Mouse (Mus musculus): ENCODE measurements around the gene 9030612E09Rik. TPM values are rescaled to one million over a fixed set of nuclear protein-coding genes. Genes with fewer than 3 reads are reported as not detected.
A peak's percentile ranks its signal among the peaks of the same experiment; 100 is the strongest.

The 9030612E09Rik gene
- total RNA-seq (2012; rRNA removed): not detected in 2 replicates

DNA sequence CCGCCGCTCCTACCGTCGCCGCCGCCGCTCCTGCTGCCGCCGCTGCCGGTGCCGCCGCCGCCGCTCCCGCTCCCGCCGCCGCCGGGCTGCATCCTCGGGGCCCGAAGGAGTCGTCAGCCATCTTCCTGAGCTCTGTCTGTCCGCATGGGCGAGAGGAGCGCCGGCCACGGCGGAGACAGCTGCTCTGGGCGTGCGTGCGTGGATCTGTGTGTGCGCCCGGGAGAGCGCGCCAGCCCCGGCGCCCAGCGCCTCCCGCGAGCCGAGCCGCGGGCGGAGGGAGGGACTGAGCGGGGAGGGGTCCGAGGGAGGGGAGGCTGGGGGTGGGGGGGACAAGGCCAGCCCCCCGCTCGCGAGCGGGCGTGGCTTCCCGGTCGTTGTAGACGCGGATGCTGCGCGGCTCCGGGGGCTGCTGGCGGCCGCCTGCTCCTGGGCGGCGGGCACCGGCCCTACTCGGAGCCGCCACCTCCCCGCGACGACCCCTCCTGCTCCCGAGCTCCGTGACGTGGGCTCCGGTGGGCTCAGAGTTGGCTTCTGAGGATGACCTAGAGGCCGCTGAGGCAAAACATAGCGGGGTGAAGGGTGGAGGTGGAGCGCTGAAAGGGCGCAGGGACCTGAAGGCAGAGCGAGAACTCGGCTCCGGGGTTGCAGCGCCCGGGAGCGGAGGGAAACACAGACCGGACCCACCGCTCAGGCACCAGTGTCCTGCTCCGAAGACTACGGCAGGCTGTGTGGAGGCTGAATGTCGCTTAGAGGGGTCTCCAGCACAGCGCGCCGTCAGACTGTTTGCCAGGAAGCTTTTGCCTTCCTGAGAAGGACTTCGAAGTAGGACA is at the start of gene 9030612E09Rik, which contains the start of gene Sobp:
Gene 9030612E09Rik, plus strand, starts transcription at position 379 of the 830 bp plus-strand sequence.
Gene Sobp, minus strand, starts transcription at position 205 of the 830 bp plus-strand sequence.
- no peak for DNase-seq (ENCODE audit: low read depth, low spot score)
- 0 out of 4 replicates have a peak, but pooled peaks cover 0 to 6% of the 10 kb centered on the region in 2 experiments for H3K4me1 ChIP-seq (ENCODE audit: control insufficient read depth in 2 of 2, insufficient read depth in 2 of 2, low read length in 2 of 2, poor library complexity in 1 of 2)
- in situ Hi-C loops (cut with MboI; ENCODE audit: low sequenced_read_pairs in 2 of 2, unreplicated experiment in 2 of 2): no loop called here
- H3K9ac ChIP-seq (ENCODE audit: insufficient read depth, low read depth, low read length, poor library complexity, severe bottlenecking): peak within 1 kb of the TSS; percentile 75
- TF ChIP-seq CHD2 (IDR thresholded peaks at IDR 0.05; ENCODE audit: low read depth, low read length) (no peak), ZNF384 (IDR thresholded peaks at IDR 0.05; ENCODE audit: low read depth, low read length) (no peak), MAFK (IDR thresholded peaks at IDR 0.05; ENCODE audit: insufficient read depth, low read depth, low read length) (no peak), HCFC1 (IDR thresholded peaks at IDR 0.05; ENCODE audit: borderline replicate concordance, insufficient read depth, low read length) (no peak), ZC3H11A (IDR thresholded peaks at IDR 0.05; ENCODE audit: borderline replicate concordance, low read depth, low read length) (no peak)
- peak within 1 kb of the TSS; percentile 83 to 85 for H3K4me3 ChIP-seq (ENCODE audit: insufficient read depth in 1 of 2, low read depth in 1 of 2, low read length in 2 of 2, poor library complexity in 1 of 2, severe bottlenecking in 1 of 2)
- H3K36me3 ChIP-seq (ENCODE audit: control insufficient read depth, insufficient read depth, low read length, poor library complexity, severe bottlenecking): no peaks in the 10 kb centered on the region
- no peak within 1 kb of the TSS for H3K27ac ChIP-seq (ENCODE audit: insufficient read depth, low read depth, low read length, poor library complexity, severe bottlenecking)
- no peaks in the 10 kb centered on the region for H3K9me3 ChIP-seq (ENCODE audit: control insufficient read depth, insufficient read depth, low read depth, low read length)

DNA sequence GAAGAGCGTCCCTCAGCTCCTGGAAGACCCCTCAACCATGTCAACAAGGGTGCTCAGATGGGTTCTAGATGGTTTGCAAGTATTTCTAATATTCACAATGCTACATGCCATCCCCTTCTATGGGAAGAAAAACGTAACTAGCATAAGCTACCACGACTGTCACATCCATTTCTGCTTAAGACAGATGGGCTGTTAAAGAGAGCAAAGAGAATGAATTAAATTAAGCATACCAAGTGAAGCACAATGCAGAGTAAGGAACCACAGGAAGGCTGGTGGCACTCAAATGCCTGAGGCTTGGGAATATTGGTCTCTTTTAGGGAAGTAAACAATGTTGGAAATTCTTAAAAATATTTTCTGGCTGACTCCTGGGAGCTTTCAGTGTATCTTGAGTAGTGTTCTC is 45.8 kb upstream of the 9030612E09Rik start:
- in situ Hi-C loops (cut with MboI; ENCODE audit: low sequenced_read_pairs in 2 of 2, unreplicated experiment in 2 of 2): no loop called here
- Histone ChIP-seq H3K4me3 (ENCODE audit: insufficient read depth in 1 of 2, low read depth in 1 of 2, low read length in 2 of 2, poor library complexity in 1 of 2, severe bottlenecking in 1 of 2) (no peak overlapping the region), H3K9ac (ENCODE audit: insufficient read depth, low read depth, low read length, poor library complexity, severe bottlenecking) (no peak overlapping the region), H3K36me3 (ENCODE audit: control insufficient read depth, insufficient read depth, low read length, poor library complexity, severe bottlenecking) (no peaks in the 10 kb centered on the region), H3K27ac (ENCODE audit: insufficient read depth, low read depth, low read length, poor library complexity, severe bottlenecking) (no peak overlapping the region), H3K9me3 (ENCODE audit: control insufficient read depth, insufficient read depth, low read depth, low read length) (no peaks in the 10 kb centered on the region), H3K4me1 (ENCODE audit: control insufficient read depth in 2 of 2, insufficient read depth in 2 of 2, low read length in 2 of 2, poor library complexity in 1 of 2) (no peaks in the 10 kb centered on the region)
- no peak for DNase-seq (ENCODE audit: low read depth, low spot score)
- no peak for TF ChIP-seq ZC3H11A (IDR thresholded peaks at IDR 0.05; ENCODE audit: borderline replicate concordance, low read depth, low read length)
- TF ChIP-seq CHD2 (IDR thresholded peaks at IDR 0.05; ENCODE audit: low read depth, low read length): no peak
- TF ChIP-seq MAFK (IDR thresholded peaks at IDR 0.05; ENCODE audit: insufficient read depth, low read depth, low read length): no peak
- TF ChIP-seq HCFC1 (IDR thresholded peaks at IDR 0.05; ENCODE audit: borderline replicate concordance, insufficient read depth, low read length): no peak
- TF ChIP-seq ZNF384 (IDR thresholded peaks at IDR 0.05; ENCODE audit: low read depth, low read length): no peak

DNA sequence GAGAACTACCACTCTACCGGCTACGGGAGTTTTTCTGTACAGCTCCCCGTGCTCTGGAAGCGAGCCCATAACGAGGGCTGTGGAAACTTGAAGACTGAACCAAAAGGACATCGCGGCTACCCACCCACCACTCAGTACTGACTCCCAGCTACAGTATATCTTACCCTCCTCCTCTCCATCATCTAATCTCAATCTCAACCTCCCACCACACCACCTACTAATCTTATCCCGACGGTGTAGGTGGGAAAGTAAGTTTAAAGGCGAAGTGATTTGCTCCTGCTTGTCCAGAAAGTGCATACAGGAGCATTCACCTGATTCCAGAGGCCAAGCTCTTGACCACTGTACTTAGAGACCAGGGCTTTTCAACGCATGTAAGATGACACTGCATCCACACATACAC is 40.5 kb upstream of the 9030612E09Rik start:
- in situ Hi-C loops (cut with MboI; ENCODE audit: low sequenced_read_pairs in 2 of 2, unreplicated experiment in 2 of 2): no loop called here
- no peaks in the 10 kb centered on the region for H3K9me3 ChIP-seq (ENCODE audit: control insufficient read depth, insufficient read depth, low read depth, low read length)

DNA sequence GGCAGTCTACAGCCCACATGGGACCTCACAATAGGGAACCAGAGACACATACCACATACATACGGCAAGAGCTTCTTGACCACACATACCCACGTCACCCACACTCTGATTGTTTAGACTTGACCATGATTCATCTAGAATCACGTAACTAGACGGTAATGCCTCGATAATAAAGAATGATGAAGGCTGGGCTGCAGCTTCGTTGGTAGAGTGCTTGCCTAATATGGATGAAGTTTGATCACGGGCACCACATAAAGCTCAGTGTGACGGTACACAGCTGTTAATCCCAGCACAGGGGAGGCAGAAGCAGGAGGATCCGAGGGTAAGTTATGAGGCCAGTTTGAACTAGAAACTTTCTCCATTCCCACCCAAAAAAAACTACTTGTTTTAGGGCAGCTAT is 31.3 kb upstream of the 9030612E09Rik start:
- Histone ChIP-seq H3K4me1 (ENCODE audit: control insufficient read depth in 2 of 2, insufficient read depth in 2 of 2, low read length in 2 of 2, poor library complexity in 1 of 2) (no peaks in the 10 kb centered on the region), H3K9me3 (ENCODE audit: control insufficient read depth, insufficient read depth, low read depth, low read length) (no peaks in the 10 kb centered on the region), H3K9ac (ENCODE audit: insufficient read depth, low read depth, low read length, poor library complexity, severe bottlenecking) (no peak overlapping the region), H3K27ac (ENCODE audit: insufficient read depth, low read depth, low read length, poor library complexity, severe bottlenecking) (no peak overlapping the region), H3K4me3 (ENCODE audit: insufficient read depth in 1 of 2, low read depth in 1 of 2, low read length in 2 of 2, poor library complexity in 1 of 2, severe bottlenecking in 1 of 2) (no peak overlapping the region), H3K36me3 (ENCODE audit: control insufficient read depth, insufficient read depth, low read length, poor library complexity, severe bottlenecking) (no peaks in the 10 kb centered on the region)
- in situ Hi-C loops (cut with MboI; ENCODE audit: low sequenced_read_pairs in 2 of 2, unreplicated experiment in 2 of 2): no loop called here
- no peak for DNase-seq (ENCODE audit: low read depth, low spot score)
- no peak for TF ChIP-seq ZC3H11A (IDR thresholded peaks at IDR 0.05; ENCODE audit: borderline replicate concordance, low read depth, low read length)
- no peak for TF ChIP-seq ZNF384 (IDR thresholded peaks at IDR 0.05; ENCODE audit: low read depth, low read length)
- TF ChIP-seq CHD2 (IDR thresholded peaks at IDR 0.05; ENCODE audit: low read depth, low read length): no peak
- no peak for TF ChIP-seq MAFK (IDR thresholded peaks at IDR 0.05; ENCODE audit: insufficient read depth, low read depth, low read length)
- TF ChIP-seq HCFC1 (IDR thresholded peaks at IDR 0.05; ENCODE audit: borderline replicate concordance, insufficient read depth, low read length): no peak

More for the DNA sequence above, 40.5 kb upstream of the 9030612E09Rik start:
- DNase-seq (ENCODE audit: low read depth, low spot score): no peak
- H3K9ac ChIP-seq (ENCODE audit: insufficient read depth, low read depth, low read length, poor library complexity, severe bottlenecking): no peak overlapping the region
- H3K4me1 ChIP-seq (ENCODE audit: control insufficient read depth in 2 of 2, insufficient read depth in 2 of 2, low read length in 2 of 2, poor library complexity in 1 of 2): no peaks in the 10 kb centered on the region
- no peaks in the 10 kb centered on the region for H3K36me3 ChIP-seq (ENCODE audit: control insufficient read depth, insufficient read depth, low read length, poor library complexity, severe bottlenecking)
- H3K4me3 ChIP-seq (ENCODE audit: insufficient read depth in 1 of 2, low read depth in 1 of 2, low read length in 2 of 2, poor library complexity in 1 of 2, severe bottlenecking in 1 of 2): no peak overlapping the region
- TF ChIP-seq MAFK (IDR thresholded peaks at IDR 0.05; ENCODE audit: insufficient read depth, low read depth, low read length): no peak
- TF ChIP-seq ZNF384 (IDR thresholded peaks at IDR 0.05; ENCODE audit: low read depth, low read length): no peak
- no peak for TF ChIP-seq HCFC1 (IDR thresholded peaks at IDR 0.05; ENCODE audit: borderline replicate concordance, insufficient read depth, low read length)
- no peak for TF ChIP-seq ZC3H11A (IDR thresholded peaks at IDR 0.05; ENCODE audit: borderline replicate concordance, low read depth, low read length)
- TF ChIP-seq CHD2 (IDR thresholded peaks at IDR 0.05; ENCODE audit: low read depth, low read length): no peak
- no peak overlapping the region for H3K27ac ChIP-seq (ENCODE audit: insufficient read depth, low read depth, low read length, poor library complexity, severe bottlenecking)

All from ES-E14 (cell line).